Mouse (Mus musculus) midbrain, embryonic 11.5 days (tissue): ENCODE measurements around the gene Pmvk. TPM values are rescaled to one million over a fixed set of nuclear protein-coding genes. Genes with fewer than 3 reads are reported as not detected.

Experiments used
- ATAC-seq: fragments of 200-750 bp; cut with Nextera tagmentation; 2 replicates; pipeline ENCODE4 v1.8.0; 2017; ENCODE audit warnings: moderate TSS enrichment, moderate library complexity; ENCODE audit not compliant: low FRiP score
- DNase-seq: peaks from one replicate; pipeline ENCODE4 v3.0.0; 2015; ENCODE audit warnings: low spot score; ENCODE audit errors: missing footprints
- H3K27ac ChIP-seq: fragments of 300-500 bp; sonication (generic); 2 replicates; pipeline ENCODE4 v1.5.1; 2014; ENCODE audit warnings: low read depth, low read length
- H3K27me3 ChIP-seq: fragments of 300-500 bp; sonication (generic); 2 replicates; pipeline ENCODE4 v1.6.1; 2014; ENCODE audit warnings: mild to moderate bottlenecking, low read length, moderate library complexity, mixed read lengths; ENCODE audit not compliant: control insufficient read depth, insufficient read depth
- H3K36me3 ChIP-seq: fragments of 300-500 bp; sonication (generic); 2 replicates; pipeline ENCODE4 v1.6.1; 2014; ENCODE audit warnings: mild to moderate bottlenecking, low read length, moderate library complexity, mixed read lengths; ENCODE audit not compliant: control insufficient read depth, insufficient read depth
- H3K4me1 ChIP-seq: fragments of 300-500 bp; sonication (generic); 2 replicates; pipeline ENCODE4 v1.6.1; 2014; ENCODE audit warnings: low read length; ENCODE audit not compliant: control insufficient read depth, insufficient read depth
- H3K4me2 ChIP-seq: fragments of 300-500 bp; sonication (generic); 2 replicates; pipeline ENCODE4 v1.6.1; 2014; ENCODE audit warnings: mild to moderate bottlenecking, moderate library complexity
- H3K4me3 ChIP-seq: fragments of 300-500 bp; sonication (generic); 2 replicates; pipeline ENCODE4 v1.5.1; 2014; ENCODE audit warnings: low read depth, low read length
- H3K9ac ChIP-seq: fragments of 300-500 bp; sonication (generic); 2 replicates; pipeline ENCODE4 v1.6.1; 2014; ENCODE audit warnings: low read length
- H3K9me3 ChIP-seq: fragments of 300-500 bp; sonication (generic); 2 replicates; pipeline ENCODE4 v1.6.1; 2016; ENCODE audit warnings: low read length; ENCODE audit not compliant: control insufficient read depth
- WGBS: fragments of 180-500 bp; shearing (Covaris S2); extraction: QIAGEN DNeasy Blood & Tissue Kit; methylation state at CpG from one replicate; pipeline ENCODE4 v1.1.7; 2014; 5-methylcytosine and 5-hydroxymethylcytosine counted together
- polyA plus RNA-seq: library from polyadenylated mRNA; unstranded; fragments of >200 nt; fragmentation: Nextera tagmentation; extraction: Ambion mirVana; gene quantifications from 2 replicates; pipeline ENCODE4 v1.2.1, GENCODE M21; 2014

The Pmvk gene
- polyA plus RNA-seq, 1 experiment from 2014 or later = 69.7 TPM

- no peak overlapping the region for H3K4me3 ChIP-seq
- no peaks in the 10 kb centered on the region for H3K4me1 ChIP-seq
- WGBS = 43% methylated on average over 7 of the region's 7 CpGs
- no peaks in the 10 kb centered on the region for H3K27me3 ChIP-seq
- H3K36me3 ChIP-seq = no peaks in the 10 kb centered on the region
- no peak overlapping the region for H3K9ac ChIP-seq
- no peaks in the 10 kb centered on the region for H3K9me3 ChIP-seq
- ATAC-seq = no peak
- no peak overlapping the region for H3K4me2 ChIP-seq
- DNase-seq = no peak
- H3K27ac ChIP-seq = no peak overlapping the region
Observed at GRCm38 (mm10) chr3:89499696-89500095, 45.4 kb downstream of the Pmvk start.

- Histone ChIP-seq H3K4me1 (no peaks in the 10 kb centered on the region), H3K36me3 (no peaks in the 10 kb centered on the region), H3K9ac (no peak overlapping the region), H3K9me3 (no peaks in the 10 kb centered on the region), H3K4me3 (no peak overlapping the region), H3K27ac (no peak overlapping the region), H3K27me3 (no peaks in the 10 kb centered on the region), H3K4me2 (no peak overlapping the region)
- ATAC-seq = no peak
- DNase-seq = no peak
Observed at GRCm38 (mm10) chr3:89501486-89501885, 47.1 kb downstream of the Pmvk start.

- WGBS = 86% methylated on average over 7 of the region's 7 CpGs
- H3K4me2 ChIP-seq = no peak overlapping the region
- H3K36me3 ChIP-seq = no peaks in the 10 kb centered on the region
- H3K9ac ChIP-seq = no peak overlapping the region
- no peaks in the 10 kb centered on the region for H3K27me3 ChIP-seq
- H3K9me3 ChIP-seq = no peaks in the 10 kb centered on the region
- DNase-seq = no peak
- no peak overlapping the region for H3K4me3 ChIP-seq
- H3K27ac ChIP-seq = no peak overlapping the region
- ATAC-seq = no peak
- no peaks in the 10 kb centered on the region for H3K4me1 ChIP-seq
Observed at GRCm38 (mm10) chr3:89502551-89502950, 48.2 kb downstream of the Pmvk start.

GRCm38 (mm10) chr3:89508041-89508440 is 53.7 kb downstream of the Pmvk start:
- Histone ChIP-seq H3K27me3 (no peaks in the 10 kb centered on the region; the same call in 1 of the 2 replicates), H3K9ac (no peak overlapping the region), H3K4me3 (no peak overlapping the region), H3K36me3 (no peaks in the 10 kb centered on the region), H3K27ac (no peak overlapping the region), H3K4me2 (0 out of 2 replicates have a peak overlapping the region, but pooled peaks have one; percentile 1), H3K9me3 (no peaks in the 10 kb centered on the region), H3K4me1 (peaks cover 10% of the 10 kb centered on the region)
- no peak for ATAC-seq
- WGBS = 18% methylated on average over 9 of the region's 9 CpGs
- DNase-seq = no peak

GRCm38 (mm10) chr3:89510979-89511378 is 56.6 kb downstream of the Pmvk start:
- Histone ChIP-seq H3K9ac (peak overlapping the region; percentile 54; the same call in 1 of the 2 replicates), H3K4me1 (peaks cover 10% of the 10 kb centered on the region), H3K27me3 (no peaks in the 10 kb centered on the region; the same call in 1 of the 2 replicates), H3K27ac (no peak overlapping the region; the same call in 1 of the 2 replicates), H3K36me3 (no peaks in the 10 kb centered on the region), H3K4me3 (peak overlapping the region; percentile 5; the same call in 1 of the 2 replicates), H3K4me2 (peak overlapping the region; percentile 34), H3K9me3 (no peaks in the 10 kb centered on the region)
- peak; percentile 94 for DNase-seq
- WGBS = 12% methylated on average over 4 of the region's 4 CpGs
- peak; percentile 72; the same call in 1 of the 2 replicates for ATAC-seq

- 12% methylated on average over 15 of the region's 15 CpGs for WGBS
- peak overlapping the region; percentile 34 for H3K4me2 ChIP-seq
- no peak overlapping the region; the same call in 1 of the 2 replicates for H3K27ac ChIP-seq
- no peaks in the 10 kb centered on the region for H3K36me3 ChIP-seq
- no peaks in the 10 kb centered on the region for H3K9me3 ChIP-seq
- DNase-seq = peak; percentile 90
- peaks cover 10% of the 10 kb centered on the region for H3K4me1 ChIP-seq
- ATAC-seq = peak; percentile 58
- peak overlapping the region; percentile 54; the same call in 1 of the 2 replicates for H3K9ac ChIP-seq
- no peaks in the 10 kb centered on the region; the same call in 1 of the 2 replicates for H3K27me3 ChIP-seq
- peak overlapping the region; percentile 5; the same call in 1 of the 2 replicates for H3K4me3 ChIP-seq
Observed at GRCm38 (mm10) chr3:89511400-89511799, 57.1 kb downstream of the Pmvk start.

GRCm38 (mm10) chr3:89512225-89512624 is 57.9 kb downstream of the Pmvk start:
- H3K4me3 ChIP-seq = no peak overlapping the region
- DNase-seq = peak; percentile 69
- H3K9ac ChIP-seq = no peak overlapping the region
- whole genome bisulfite sequencing = 83% methylated on average over 2 of the region's 2 CpGs
- no peaks in the 10 kb centered on the region for H3K36me3 ChIP-seq
- H3K4me1 ChIP-seq = peaks cover 10% of the 10 kb centered on the region
- no peak overlapping the region for H3K4me2 ChIP-seq
- no peak overlapping the region for H3K27ac ChIP-seq
- H3K27me3 ChIP-seq = no peaks in the 10 kb centered on the region; the same call in 1 of the 2 replicates
- no peaks in the 10 kb centered on the region; the same call in 1 of the 2 replicates for H3K9me3 ChIP-seq
- no peak for ATAC-seq

- no peak for DNase-seq
- WGBS = 77% methylated on average over 11 of the region's 11 CpGs
Observed at GRCm38 (mm10) chr3:89515444-89515843, 61.1 kb downstream of the Pmvk start.

GRCm38 (mm10) chr3:89516321-89516720 is 62.0 kb downstream of the Pmvk start:
- no peak for ATAC-seq
- DNase-seq = no peak
- H3K4me1 ChIP-seq = peaks cover 18% of the 10 kb centered on the region
- 89% methylated on average over 5 of the region's 5 CpGs for WGBS
- H3K4me3 ChIP-seq = no peak overlapping the region
- H3K4me2 ChIP-seq = no peak overlapping the region
- H3K36me3 ChIP-seq = no peaks in the 10 kb centered on the region
- no peaks in the 10 kb centered on the region; the same call in 1 of the 2 replicates for H3K9me3 ChIP-seq
- H3K9ac ChIP-seq = no peak overlapping the region
- H3K27me3 ChIP-seq = peaks cover 2% of the 10 kb centered on the region; the same call in 1 of the 2 replicates
- H3K27ac ChIP-seq = no peak overlapping the region

More at GRCm38 (mm10) chr3:89515444-89515843, 61.1 kb downstream of the Pmvk start:
- H3K27me3 ChIP-seq = no peaks in the 10 kb centered on the region; the same call in 1 of the 2 replicates
- no peak for ATAC-seq
- H3K36me3 ChIP-seq = no peaks in the 10 kb centered on the region
- H3K4me1 ChIP-seq = peaks cover 13% of the 10 kb centered on the region
- H3K4me2 ChIP-seq = no peak overlapping the region
- H3K9me3 ChIP-seq = no peaks in the 10 kb centered on the region; the same call in 1 of the 2 replicates
- H3K27ac ChIP-seq = no peak overlapping the region
- H3K4me3 ChIP-seq = no peak overlapping the region
- H3K9ac ChIP-seq = no peak overlapping the region
